Mouse (Mus musculus) neural tube, embryonic 10.5 days (tissue): ENCODE measurements at regions not wholly inside any gene's neighbourhood (a gene's known extent, or its start where the extent isn't known, plus 50 kb on each side); places are given as distances from the start of the nearest gene placed in this dataset.
A peak's percentile ranks its signal among the peaks of the same experiment; 100 is the strongest.

Source experiments
- DNase-seq: peaks from one replicate; pipeline ENCODE4 v3.0.0-alpha.2; 2017; ENCODE audit warnings: low spot score; ENCODE audit errors: extremely low spot score

DNA sequence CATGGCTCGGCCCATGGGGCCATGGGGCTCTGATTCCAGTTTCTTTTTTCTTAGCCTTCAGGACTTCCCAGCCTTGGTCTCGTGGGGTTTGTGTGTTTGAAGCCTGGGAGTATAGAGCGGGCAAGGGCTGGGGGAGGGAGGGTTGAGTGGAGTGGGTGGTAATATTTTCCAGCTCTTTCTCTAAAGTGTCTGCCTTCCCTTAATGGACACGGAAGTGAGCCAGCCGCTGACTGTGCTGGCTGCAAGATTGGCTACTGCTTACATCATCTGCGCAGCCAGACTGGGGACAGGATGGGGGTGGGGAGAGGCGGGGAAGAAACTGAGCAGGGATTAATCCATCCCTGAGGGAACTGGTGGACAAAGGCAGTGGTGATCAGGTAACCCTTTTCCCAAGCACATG, 52.3 kb downstream of the Tnp1 start:
- DNase-seq, result no peak

DNA sequence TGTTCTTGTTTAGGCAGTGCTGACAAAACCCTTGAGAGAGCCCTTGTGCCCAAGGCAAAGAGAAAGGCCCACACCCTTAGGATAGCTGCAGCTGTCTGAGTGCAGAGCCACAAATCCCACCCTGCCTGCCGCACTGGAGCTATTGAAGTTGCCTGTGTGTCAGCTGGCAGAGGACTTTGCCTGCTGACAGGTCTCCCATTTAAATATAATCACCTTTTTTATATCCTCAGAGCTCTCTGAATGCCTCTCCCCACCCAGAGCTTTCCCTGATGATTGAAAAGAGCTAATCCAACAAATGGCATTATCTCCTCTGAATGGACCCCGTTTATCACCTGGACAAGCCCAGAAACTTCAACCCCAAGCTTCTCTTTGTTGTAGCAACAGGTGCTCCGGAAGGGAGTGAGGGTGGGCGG, 55.5 kb downstream of the Tnp1 start:
- no peak for DNase-seq

DNA sequence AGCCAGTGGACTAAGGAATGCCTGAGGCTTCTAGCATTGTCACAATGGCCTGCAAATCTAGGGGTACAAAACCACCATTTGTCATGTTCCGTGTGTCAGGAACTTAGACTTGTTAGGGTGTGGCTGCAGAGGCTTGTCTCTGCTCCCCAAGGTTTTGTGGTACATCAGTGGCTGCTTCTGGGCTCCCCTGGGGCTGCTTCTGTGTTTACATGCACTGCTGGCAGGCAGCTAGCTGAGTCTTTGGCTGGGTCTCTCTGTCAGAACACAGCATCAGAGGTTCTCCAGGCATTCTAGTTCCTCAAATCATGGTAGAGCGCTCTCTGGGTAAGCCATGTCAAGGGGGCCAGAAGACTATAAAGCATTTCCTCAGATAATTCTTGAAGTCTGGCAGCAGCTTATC, 60.3 kb downstream of the Tnp1 start:
- no peak for DNase-seq

DNA sequence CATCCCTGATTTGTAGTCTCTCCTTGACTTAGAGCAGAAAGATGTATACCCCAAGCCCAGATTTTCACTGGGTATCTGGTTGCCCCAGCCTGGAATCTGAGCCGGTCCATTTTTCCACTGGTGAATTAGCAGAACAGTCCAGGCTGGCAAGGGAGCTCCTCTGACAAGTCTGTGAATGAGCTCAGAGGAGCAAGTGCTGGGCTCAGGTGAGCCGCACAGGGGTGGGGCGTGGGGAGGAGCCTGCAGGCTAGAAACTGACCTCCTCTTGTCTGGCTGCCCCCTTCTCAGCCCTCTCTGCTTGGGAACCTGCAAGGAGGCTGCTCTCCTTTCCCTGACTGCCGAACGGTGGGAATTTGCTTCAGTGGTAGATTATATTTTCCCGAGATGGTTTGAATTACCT, 62.8 kb downstream of the Tnp1 start:
- no peak for DNase-seq

DNA sequence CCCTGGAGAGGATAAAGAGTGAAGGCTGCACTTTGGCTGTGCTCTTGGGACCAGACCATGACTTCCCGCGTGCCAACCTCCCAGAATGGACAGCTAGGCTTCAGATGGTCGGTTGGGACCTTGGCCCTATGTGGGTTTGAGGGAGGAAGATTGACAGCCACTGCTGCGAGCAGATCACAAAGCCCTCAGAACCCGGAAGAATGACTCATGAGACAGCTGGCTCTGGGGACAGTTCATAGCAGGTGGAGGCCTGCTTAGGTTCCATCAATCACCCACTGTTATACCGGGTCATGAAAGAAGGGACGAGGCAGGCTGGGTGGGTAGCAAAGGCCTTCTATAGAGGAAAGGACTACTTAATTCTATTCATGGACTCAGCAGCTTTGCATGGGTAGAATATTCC, 63.9 kb downstream of the Tnp1 start:
- DNase-seq, result no peak

DNA sequence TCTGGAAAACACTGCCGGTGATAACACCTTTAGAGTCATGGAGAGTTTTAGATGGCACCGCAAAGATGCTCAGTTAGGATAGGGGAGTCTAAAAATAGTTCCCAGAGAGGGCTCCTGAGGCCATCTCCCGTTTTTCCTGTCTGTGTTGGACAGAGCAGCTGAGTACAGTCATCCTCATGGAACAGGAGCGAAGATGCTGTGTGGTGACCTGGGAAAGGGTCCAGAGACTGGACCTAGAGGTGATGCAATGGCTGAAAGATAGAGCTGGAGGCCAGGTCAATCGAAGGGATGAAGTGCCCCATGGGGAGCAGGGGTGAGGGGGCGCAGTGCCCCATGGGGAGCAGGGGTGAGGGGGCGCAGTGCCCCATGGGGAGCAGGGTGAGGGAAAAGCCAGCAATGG, 64.3 kb downstream of the Tnp1 start:
- DNase-seq, result no peak

DNA sequence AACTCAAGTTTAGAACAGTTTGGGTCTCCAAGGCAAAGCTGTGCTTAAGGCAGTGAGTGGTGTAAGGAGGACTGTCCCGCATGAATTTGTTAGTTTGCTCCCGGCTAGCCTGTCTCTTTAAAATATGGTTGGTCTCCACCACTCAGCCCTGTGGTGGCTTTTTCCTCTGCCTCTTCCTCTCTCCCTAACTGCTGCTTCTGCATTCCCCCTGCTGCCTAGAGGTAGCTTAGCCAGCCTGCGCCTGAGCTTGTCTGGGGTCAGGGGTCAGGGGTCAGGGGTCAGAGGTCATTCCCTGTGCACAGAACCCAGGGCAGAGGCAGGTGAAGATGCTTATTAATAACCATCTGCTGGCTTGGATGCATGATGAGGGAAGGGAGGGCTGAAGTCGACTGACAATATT, 69.5 kb downstream of the Tnp1 start:
- DNase-seq, result peak; percentile 62

DNA sequence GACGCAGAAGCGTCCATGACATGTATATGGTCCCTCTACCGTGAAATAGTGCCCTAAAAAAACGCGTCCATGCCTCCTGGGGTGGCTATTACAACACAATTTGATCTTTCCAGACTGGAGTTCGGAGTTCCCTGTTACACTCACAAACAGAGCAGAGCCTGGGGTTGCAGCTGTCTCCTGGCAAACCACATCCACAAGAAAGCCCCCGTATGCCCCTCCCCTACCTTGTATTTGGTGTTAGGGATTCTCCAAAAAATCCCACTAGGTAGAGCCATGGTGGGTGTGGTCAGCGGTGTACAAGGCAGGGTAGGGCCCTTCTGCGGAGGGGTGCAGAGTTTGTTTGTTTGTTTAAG, 70.0 kb downstream of the Tnp1 start:
- DNase-seq, result no peak

DNA sequence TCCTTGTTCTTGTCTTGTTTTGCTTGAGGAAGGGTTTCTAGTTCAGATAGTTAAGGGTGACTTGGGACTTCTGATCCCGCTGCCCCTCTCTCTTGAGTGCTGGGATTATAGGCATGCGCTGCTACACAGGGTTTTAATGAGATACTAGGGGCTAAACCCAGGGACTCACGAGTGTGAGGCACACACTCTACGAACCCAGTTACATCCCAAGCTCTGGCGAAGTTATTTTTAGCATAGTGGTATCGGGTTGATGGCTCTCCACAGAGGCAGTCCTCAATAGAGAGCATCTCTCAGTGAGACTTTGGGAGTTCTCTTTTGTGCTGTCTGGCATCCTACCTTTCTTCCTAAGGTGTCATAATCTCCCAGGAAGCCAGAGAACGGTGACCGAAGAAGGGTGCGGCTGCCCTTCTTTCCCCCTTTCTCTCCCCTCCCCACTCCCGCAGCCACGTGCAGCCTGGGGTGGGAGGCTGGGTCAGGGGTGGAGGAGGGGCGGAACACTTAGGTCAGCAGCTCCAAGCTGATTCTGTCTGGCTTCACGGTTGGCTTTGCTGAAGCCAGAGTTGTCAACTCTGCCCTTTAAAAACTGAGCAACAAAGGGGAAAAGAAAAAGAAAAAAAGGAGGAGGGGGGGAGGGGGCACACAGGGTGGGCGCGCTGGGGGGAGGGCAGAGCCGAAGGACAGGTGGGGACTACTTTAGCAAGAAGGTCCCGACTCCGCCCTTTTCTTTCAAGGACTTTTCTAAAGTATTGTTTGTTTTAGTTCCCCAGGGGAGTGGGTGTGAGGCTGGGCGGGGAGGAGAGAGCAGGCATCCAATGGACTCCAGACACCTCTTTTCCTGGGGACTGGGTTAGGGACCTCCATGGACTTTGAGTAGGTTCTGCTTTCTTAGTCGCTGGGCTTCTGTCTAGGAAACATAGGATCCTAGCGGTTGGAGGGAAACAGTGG, 70.4 kb upstream of the Igfbp5 start:
- DNase-seq, result peak; percentile 50

DNA sequence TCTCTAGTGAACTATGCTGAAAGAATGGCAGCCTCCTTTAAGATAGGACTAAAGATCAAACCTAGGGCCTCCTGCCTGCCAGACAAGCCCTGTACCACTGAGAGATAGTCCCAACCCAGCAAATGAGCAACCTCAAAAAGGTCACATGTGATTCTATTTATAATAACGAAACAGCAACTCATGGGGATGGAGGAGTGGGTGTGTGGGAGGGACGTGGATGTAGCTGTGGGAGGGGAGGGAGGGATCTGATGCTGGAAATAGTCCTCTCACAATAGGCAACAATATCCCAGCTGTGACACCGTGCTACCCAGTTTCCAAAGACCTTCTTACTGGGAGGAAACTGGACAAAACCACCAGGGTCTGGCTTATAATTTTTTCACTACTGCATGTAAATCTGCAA, 69.5 kb upstream of the Igfbp5 start:
- no peak for DNase-seq

DNA sequence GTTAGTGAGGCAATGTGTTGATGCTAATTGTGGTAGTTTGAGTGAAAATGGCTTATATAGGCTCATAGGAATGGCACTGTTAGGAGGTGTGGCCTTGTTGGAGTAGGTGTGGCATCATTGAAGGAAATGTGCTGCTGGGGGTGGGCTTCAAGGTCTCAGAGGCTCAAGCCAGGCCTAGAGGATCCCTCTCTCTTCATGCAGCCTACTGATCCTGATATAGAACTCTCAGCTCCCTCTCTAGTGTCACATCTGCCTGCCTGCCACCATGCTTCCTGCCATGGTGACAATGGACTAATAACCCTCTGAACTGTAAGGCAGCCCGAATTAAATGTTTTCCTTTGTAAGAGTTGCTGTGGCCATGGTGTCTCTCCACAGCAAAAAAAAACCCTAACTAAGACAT, 68.4 kb upstream of the Igfbp5 start:
- DNase-seq, result no peak

DNA sequence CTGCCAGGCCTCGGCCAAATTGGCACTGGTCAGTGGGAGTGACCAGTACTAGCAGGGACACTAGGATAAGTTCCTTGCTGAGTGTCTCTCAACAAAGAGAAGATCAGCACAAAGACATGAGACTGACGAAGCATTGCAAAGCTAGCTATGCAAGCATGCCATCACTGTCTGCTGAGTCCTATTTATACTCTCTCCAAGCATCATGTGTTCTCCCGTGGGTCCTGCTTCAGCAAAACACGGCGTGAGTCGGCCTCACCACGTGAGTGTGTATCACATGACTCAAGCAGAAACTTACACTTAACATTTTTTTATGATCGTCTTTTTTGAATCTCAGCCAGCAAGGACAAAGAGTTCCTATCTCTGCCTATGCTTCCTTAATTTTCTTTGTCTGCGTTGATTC, 67.7 kb upstream of the Igfbp5 start:
- no peak for DNase-seq

DNA sequence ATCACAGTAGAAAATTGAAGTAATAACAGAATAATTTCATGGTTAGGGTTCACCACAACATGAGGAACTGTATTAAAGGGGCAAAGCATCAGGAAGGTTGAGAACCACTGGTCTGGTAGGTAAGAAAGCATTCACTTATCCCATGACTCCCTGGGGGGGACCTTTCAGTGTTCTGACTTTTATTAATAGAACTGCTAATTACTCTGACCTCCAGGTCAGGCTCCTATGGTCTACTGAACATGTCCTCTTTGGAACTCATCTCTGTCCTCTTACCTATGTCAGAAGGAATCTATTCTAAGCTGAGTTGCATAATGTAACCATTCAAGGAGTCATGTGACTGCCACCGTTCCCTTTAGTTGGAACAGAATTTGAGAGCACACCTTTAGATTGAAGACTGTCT, 65.3 kb upstream of the Igfbp5 start:
- DNase-seq, result no peak

DNA sequence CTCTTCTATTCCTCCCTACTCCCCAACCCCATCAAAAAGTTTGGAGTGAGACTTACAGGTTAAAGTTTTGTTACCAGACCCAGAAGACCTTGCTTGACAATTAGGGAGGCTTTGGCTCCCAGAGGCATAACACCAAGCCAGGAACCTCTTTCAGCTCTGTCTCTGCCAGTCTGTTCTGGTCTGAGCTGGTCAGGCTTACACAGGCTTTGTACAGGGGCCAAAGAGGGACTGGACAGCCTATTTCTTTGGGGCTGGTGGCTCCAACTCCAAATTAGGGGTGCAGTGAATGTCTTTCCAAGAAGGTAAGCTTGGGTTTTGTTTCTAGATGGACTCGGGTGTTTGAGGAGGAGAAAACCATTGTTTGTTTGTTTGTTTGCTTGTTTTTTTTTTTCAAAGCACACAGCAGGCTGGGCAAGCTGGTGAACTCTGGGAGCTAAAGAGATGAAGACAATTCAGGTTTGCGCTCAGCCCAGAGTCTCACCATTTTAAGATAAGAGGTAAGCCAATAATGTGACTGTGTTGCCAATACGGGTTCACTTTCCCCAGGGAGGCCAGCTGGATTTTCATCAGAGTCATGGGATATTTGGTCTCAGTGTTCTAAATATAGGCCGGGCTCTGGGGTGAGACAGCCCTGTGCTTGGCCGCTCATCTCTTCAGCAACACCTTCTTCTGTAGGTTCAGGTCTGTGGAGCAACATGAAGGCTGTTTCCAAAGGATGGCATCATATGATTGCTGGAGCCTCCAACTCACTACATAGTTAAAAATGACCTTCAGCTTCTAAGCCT, 62.2 kb upstream of the Igfbp5 start:
- no peak for DNase-seq

DNA sequence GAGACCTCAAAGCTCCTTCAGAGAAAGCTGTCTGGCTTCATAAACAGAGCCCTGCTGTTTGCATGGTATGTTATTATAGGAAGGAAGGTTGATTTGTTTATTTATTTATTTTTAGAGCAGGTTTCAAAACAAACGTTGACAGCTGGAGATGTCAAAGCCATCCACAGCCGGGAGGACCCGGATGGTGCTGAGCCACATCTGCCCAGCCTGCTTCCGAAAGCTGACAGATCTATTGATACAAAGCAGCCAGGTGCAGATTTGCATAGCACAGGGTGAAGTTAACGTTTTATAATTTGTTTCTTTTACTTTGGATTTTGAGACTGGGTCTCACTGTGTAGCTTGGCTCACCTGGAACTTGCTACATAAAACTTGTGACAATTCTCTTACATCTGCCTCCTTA, 61.5 kb upstream of the Igfbp5 start:
- DNase-seq, result no peak

DNA sequence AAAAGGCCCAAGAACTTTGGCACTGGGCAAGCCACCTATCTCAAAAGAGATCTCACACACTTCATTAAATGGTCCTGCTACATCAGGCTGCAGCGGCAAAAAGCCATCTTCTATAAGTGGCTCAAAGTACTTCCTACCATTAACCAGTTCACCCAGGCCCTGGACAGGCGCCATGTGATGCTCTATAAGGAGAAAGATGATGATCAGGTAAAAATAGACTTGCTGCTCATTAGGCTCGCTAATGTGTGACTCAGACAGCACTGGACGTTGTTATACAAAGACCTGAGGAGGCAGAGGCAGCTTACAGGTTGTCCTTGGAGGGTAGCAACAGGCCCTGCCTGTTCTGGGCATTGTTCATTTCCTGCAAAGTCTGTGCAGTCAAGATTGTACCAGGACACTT, 60.4 kb upstream of the Igfbp5 start:
- no peak for DNase-seq

DNA sequence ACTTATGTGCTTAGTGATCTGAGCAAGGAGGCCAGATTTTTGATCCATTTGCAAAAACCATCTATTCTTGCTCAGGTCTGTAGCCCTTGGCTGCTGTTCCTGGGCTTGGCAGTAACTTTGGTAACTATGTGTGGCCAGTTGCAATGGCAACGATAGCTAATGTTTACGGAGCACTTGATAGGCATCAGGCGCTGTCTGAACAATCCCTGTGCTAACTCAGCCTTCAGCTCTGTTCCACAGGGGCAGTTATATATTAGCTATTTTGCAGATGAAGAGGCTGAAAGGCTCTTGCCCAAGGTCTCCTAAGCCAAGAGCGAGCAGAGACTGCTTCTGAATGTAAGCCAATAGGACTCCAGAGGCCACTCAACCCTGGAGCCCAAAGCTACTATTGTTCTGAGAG, 55.1 kb upstream of the Igfbp5 start:
- no peak for DNase-seq
